Mouse (Mus musculus): ENCODE measurements around the gene Gpc2. TPM values are rescaled to one million over a fixed set of nuclear protein-coding genes. Genes with fewer than 3 reads are reported as not detected.
A peak's percentile ranks its signal among the peaks of the same experiment; 100 is the strongest.

The Gpc2 gene
- 4.4 and 4.8 TPM in 2 replicates for polyA plus RNA-seq (2012; rRNA removed)

DNA sequence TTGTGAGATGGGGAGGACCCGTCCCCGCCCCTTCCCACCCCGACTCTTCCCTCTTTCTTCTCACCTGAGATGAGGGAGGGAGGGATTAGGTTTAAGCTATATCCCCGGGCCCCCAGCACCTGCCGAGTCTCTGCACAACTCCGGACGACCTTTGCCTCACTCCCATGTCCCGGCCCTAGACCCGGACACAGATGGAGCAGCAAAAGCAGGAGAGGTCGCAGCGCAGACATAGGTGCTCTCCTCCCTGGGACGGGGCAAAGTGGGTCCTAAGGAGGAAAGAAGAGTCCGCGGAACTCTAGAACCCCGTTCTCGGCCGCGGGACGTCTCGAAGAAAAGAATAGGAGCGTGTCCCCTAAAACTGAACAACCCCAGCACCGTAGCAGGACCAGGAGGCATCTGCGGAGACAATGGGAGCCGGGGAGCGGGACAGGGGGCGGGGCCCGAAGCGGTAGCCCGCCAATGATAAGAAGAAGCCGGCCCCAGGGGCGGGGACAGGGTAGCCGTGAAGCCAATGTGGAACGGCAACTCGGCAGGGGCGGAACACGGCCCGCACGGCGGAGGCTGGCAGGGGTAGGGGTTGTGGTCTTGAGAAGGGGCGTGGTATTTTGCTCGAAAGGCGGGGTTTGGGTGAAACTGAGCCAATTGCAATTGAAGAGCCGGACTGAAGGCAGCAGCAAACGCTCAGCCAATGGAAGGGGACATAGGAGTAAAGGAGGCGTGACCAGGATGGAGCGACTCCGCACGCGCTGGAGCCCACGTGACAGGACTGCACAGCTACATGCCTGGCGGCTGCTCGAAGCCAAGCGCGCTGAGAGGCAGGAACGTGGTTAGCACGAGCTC is at the start of gene Gpc2, which contains the start of the genes Gm43720 and Stag3:
TSS of gene Gpc2 (minus strand) at position 421 of the 840 bp plus-strand sequence.
TSS of gene Gm43720 (minus strand) at position 374 of the 840 bp plus-strand sequence.
TSS of gene Stag3 (plus strand) at position 656 of the 840 bp plus-strand sequence.
- H3K27me3 ChIP-seq (ENCODE audit: control insufficient read depth, insufficient read depth, low read length), result no peaks in the 10 kb centered on the region
- no peak within 1 kb of the TSS for H3K27ac ChIP-seq (ENCODE audit: insufficient read depth, low read length)
- TF ChIP-seq CTCF (IDR thresholded peaks at IDR 0.05; ENCODE audit: extremely low read depth, insufficient read depth, insufficient read length, insufficient replicate concordance) (no peak), POLR2A (IDR thresholded peaks at IDR 0.05; ENCODE audit: low read depth, low read length) (no peak)
- peak; percentile 78 to 88 for DNase-seq (ENCODE audit: low read depth in 1 of 2, low spot score in 2 of 2)
- H3K4me1 ChIP-seq (ENCODE audit: control insufficient read depth, insufficient read depth, insufficient read length), result 0 out of 2 replicates have a peak, but pooled peaks cover 3% of the 10 kb centered on the region
- H3K4me3 ChIP-seq (ENCODE audit: extremely low read depth, insufficient read depth, insufficient read length), result peak within 1 kb of the TSS; percentile 55
- WGBS, result 2% methylated on average over 56 of the region's 56 CpGs
- H3K36me3 ChIP-seq (ENCODE audit: control insufficient read depth, insufficient read depth, low read length), result no peaks in the 10 kb centered on the region

DNA sequence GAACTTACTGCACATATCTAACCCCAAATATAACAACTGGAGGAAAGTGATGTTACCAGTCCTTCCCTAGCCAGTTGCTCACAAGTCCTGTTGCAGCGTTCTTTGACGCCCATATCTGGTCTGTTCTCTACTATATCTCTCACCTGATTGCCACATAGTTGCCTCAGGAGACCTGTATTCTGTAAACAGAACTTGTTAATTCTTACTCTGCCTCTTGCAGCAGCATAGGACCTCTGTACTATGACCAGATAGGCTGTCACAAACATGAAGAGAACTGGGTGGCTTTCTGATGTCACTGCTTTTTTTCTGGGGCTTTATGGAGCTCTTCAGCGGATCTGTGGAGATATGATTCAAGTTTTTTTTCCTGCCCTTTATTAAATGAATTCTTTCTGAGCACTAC is 33.0 kb upstream of the Gpc2 start:
- 91% methylated on average over 3 of the region's 3 CpGs for WGBS
- Histone ChIP-seq H3K27me3 (ENCODE audit: control insufficient read depth, insufficient read depth, low read length) (no peaks in the 10 kb centered on the region), H3K36me3 (ENCODE audit: control insufficient read depth, insufficient read depth, low read length) (no peaks in the 10 kb centered on the region), H3K27ac (ENCODE audit: insufficient read depth, low read length) (no peak overlapping the region), H3K4me3 (ENCODE audit: extremely low read depth, insufficient read depth, insufficient read length) (no peak overlapping the region), H3K4me1 (ENCODE audit: control insufficient read depth, insufficient read depth, insufficient read length) (no peaks in the 10 kb centered on the region)
- DNase-seq (ENCODE audit: low read depth in 1 of 2, low spot score in 2 of 2), result no peak
- no peak for TF ChIP-seq POLR2A (IDR thresholded peaks at IDR 0.05; ENCODE audit: low read depth, low read length)
- TF ChIP-seq CTCF (IDR thresholded peaks at IDR 0.05; ENCODE audit: extremely low read depth, insufficient read depth, insufficient read length, insufficient replicate concordance), result no peak

DNA sequence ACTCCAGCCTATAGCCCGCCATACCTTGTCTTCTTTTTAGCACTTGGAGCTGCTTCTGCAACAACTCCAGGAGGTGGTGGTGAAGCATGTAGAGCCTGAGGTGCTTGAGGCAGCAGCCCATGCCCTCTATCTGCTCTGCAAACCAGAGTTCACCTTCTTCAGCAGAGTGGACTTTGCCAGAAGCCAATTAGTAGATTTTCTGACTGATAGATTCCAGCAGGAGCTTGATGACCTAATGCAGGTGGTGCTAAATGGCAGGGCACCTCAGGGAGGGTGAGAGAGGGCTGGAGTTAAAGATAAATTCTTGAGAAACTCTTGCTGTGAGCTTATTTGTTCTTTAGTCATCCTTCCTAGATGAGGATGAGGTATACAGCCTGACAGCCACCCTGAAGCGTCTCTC is 19.8 kb upstream of the Gpc2 start:
- Histone ChIP-seq H3K36me3 (ENCODE audit: control insufficient read depth, insufficient read depth, low read length) (no peaks in the 10 kb centered on the region), H3K4me3 (ENCODE audit: extremely low read depth, insufficient read depth, insufficient read length) (no peak overlapping the region), H3K27ac (ENCODE audit: insufficient read depth, low read length) (no peak overlapping the region), H3K4me1 (ENCODE audit: control insufficient read depth, insufficient read depth, insufficient read length) (no peaks in the 10 kb centered on the region), H3K27me3 (ENCODE audit: control insufficient read depth, insufficient read depth, low read length) (no peaks in the 10 kb centered on the region)
- TF ChIP-seq POLR2A (IDR thresholded peaks at IDR 0.05; ENCODE audit: low read depth, low read length) (no peak), CTCF (IDR thresholded peaks at IDR 0.05; ENCODE audit: extremely low read depth, insufficient read depth, insufficient read length, insufficient replicate concordance) (no peak)
- DNase-seq (ENCODE audit: low read depth in 1 of 2, low spot score in 2 of 2), result no peak
- WGBS, result 88% methylated on average over 2 of the region's 2 CpGs

DNA sequence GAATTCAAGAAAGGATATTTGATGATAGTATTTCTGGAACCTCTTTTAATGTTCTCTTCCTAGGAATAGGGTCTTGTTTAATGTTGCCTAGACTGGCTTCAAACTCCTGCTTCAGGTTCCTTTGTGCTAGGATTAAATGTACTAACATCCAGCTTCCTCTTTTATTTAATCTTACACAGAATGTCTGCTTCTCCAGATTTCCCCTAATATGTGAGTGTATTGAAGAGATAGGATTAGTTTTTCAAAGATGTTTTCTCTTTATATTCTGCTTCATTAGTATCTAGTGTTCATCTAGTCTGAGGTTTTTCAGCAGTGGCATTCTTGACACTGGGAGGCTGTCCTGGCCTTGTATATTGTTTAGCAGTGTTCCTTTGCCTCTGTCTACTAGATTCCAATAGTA is 14.4 kb upstream of the Gpc2 start:
- no peak overlapping the region for H3K27ac ChIP-seq (ENCODE audit: insufficient read depth, low read length)
- TF ChIP-seq CTCF (IDR thresholded peaks at IDR 0.05; ENCODE audit: extremely low read depth, insufficient read depth, insufficient read length, insufficient replicate concordance), result no peak
- no peak for TF ChIP-seq POLR2A (IDR thresholded peaks at IDR 0.05; ENCODE audit: low read depth, low read length)
- H3K4me1 ChIP-seq (ENCODE audit: control insufficient read depth, insufficient read depth, insufficient read length), result no peaks in the 10 kb centered on the region
- no peak overlapping the region for H3K4me3 ChIP-seq (ENCODE audit: extremely low read depth, insufficient read depth, insufficient read length)
- no peaks in the 10 kb centered on the region for H3K36me3 ChIP-seq (ENCODE audit: control insufficient read depth, insufficient read depth, low read length)
- H3K27me3 ChIP-seq (ENCODE audit: control insufficient read depth, insufficient read depth, low read length), result no peaks in the 10 kb centered on the region
- DNase-seq (ENCODE audit: low read depth in 1 of 2, low spot score in 2 of 2), result no peak

DNA sequence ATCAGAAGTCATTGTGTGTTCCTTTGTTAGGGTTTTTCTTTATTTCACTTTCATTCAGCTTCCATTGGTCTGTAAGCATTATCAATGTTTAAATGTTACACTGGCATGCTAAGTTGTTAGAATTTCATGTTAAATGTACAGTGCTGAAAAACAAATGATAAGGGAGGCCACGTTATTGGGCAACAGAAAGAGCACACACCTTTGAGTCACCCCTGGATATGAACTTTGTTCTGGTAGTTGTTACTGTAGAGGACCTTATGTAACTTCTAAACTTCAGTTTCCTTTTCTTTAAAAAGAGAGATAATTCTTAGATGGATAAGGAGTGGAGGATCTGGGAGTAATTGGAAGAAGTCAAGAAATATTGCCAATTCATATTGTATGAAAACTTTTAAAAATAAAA is 11.8 kb upstream of the Gpc2 start:
- no peak overlapping the region for H3K4me3 ChIP-seq (ENCODE audit: extremely low read depth, insufficient read depth, insufficient read length)
- DNase-seq (ENCODE audit: low read depth in 1 of 2, low spot score in 2 of 2), result no peak
- no peak overlapping the region for H3K27ac ChIP-seq (ENCODE audit: insufficient read depth, low read length)
- H3K27me3 ChIP-seq (ENCODE audit: control insufficient read depth, insufficient read depth, low read length), result no peaks in the 10 kb centered on the region
- no peak for TF ChIP-seq POLR2A (IDR thresholded peaks at IDR 0.05; ENCODE audit: low read depth, low read length)
- no peak for TF ChIP-seq CTCF (IDR thresholded peaks at IDR 0.05; ENCODE audit: extremely low read depth, insufficient read depth, insufficient read length, insufficient replicate concordance)
- H3K36me3 ChIP-seq (ENCODE audit: control insufficient read depth, insufficient read depth, low read length), result no peaks in the 10 kb centered on the region
- 85% methylated on average over 1 of the region's 1 CpGs for WGBS
- H3K4me1 ChIP-seq (ENCODE audit: control insufficient read depth, insufficient read depth, insufficient read length), result no peaks in the 10 kb centered on the region

DNA sequence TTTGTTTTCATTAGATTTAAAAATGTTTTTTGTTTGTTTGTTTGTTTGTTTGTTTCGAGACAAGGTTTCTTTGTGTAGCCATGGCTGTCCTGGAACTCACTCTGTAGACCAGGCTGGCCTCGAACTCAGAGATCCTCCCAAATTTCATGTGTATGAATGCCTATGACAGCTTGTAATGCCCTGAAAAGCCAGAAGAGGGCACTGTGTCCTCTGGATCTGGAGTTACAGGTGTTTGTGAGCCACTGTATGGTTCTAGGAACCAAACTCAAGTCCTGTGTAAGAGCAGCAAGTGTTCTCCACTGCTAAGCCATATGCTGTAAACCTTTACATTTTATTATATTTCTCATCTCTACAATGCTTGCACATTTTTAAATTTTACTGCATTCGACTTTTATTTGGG is 8.1 kb upstream of the Gpc2 start:
- H3K27ac ChIP-seq (ENCODE audit: insufficient read depth, low read length), result no peak overlapping the region
- H3K27me3 ChIP-seq (ENCODE audit: control insufficient read depth, insufficient read depth, low read length), result no peaks in the 10 kb centered on the region
- no peaks in the 10 kb centered on the region for H3K36me3 ChIP-seq (ENCODE audit: control insufficient read depth, insufficient read depth, low read length)
- TF ChIP-seq CTCF (IDR thresholded peaks at IDR 0.05; ENCODE audit: extremely low read depth, insufficient read depth, insufficient read length, insufficient replicate concordance) (no peak), POLR2A (IDR thresholded peaks at IDR 0.05; ENCODE audit: low read depth, low read length) (no peak)
- 81% methylated on average over 3 of the region's 3 CpGs for WGBS
- DNase-seq (ENCODE audit: low read depth in 1 of 2, low spot score in 2 of 2), result no peak
- H3K4me3 ChIP-seq (ENCODE audit: extremely low read depth, insufficient read depth, insufficient read length), result no peak overlapping the region
- no peaks in the 10 kb centered on the region for H3K4me1 ChIP-seq (ENCODE audit: control insufficient read depth, insufficient read depth, insufficient read length)

DNA sequence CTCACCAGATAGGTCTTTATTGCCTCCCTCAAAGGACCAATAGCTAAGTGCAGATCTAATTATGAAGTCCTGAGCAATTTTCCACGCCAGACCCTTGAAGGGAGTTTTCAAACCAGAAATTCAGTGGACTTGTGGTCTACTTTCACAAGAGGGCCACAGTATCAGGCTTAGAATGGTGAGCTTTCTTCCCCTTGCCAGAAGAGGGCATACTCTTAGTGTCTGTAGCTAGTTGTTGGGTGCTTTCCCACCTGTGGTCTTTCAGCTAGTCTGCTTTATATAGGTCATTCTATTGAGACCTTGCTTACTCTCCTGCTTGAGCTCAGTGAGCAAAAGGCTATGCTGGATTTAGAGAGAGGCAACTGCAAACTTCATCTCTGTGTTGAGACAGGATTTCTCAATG is 3.7 kb upstream of the Gpc2 start:
- DNase-seq (ENCODE audit: low read depth in 1 of 2, low spot score in 2 of 2), result no peak
- Histone ChIP-seq H3K4me3 (ENCODE audit: extremely low read depth, insufficient read depth, insufficient read length) (no peak overlapping the region), H3K4me1 (ENCODE audit: control insufficient read depth, insufficient read depth, insufficient read length) (0 out of 2 replicates have a peak, but pooled peaks cover 3% of the 10 kb centered on the region), H3K27me3 (ENCODE audit: control insufficient read depth, insufficient read depth, low read length) (no peaks in the 10 kb centered on the region), H3K27ac (ENCODE audit: insufficient read depth, low read length) (no peak overlapping the region), H3K36me3 (ENCODE audit: control insufficient read depth, insufficient read depth, low read length) (no peaks in the 10 kb centered on the region)
- TF ChIP-seq POLR2A (IDR thresholded peaks at IDR 0.05; ENCODE audit: low read depth, low read length) (no peak), CTCF (IDR thresholded peaks at IDR 0.05; ENCODE audit: extremely low read depth, insufficient read depth, insufficient read length, insufficient replicate concordance) (no peak)
- 68% methylated on average over 1 of the region's 1 CpGs for WGBS
